Mouse (Mus musculus) lung, adult 2 months (tissue): Measurements from ENCODE around the gene Mapk1.

ENCODE experiments used
- CTCF ChIP-seq: fragments of 200-500 bp; IDR thresholded peaks from 2 replicates; pipeline ENCODE4 v1.5.1; 2011; ENCODE audit warnings: mild to moderate bottlenecking, low read length, control low read depth; ENCODE audit not compliant: insufficient read depth
- POLR2A ChIP-seq: fragments of 200-500 bp; IDR thresholded peaks from 2 replicates; pipeline ENCODE4 v1.6.1; 2011; ENCODE audit warnings: low read depth, mild to moderate bottlenecking, control low read depth, low read length, borderline replicate concordance; ENCODE audit errors: extremely low read depth

- TF ChIP-seq POLR2A: no peak
- TF ChIP-seq CTCF: no peak
Observed at GRCm38 (mm10) chr16:17041417-17041816, 58.2 kb downstream of the Mapk1 start.
